Mouse (Mus musculus): Measurements from ENCODE around the gene Glmp. TPM values are rescaled to one million over a fixed set of nuclear protein-coding genes. Genes with fewer than 3 reads are reported as not detected.
"Not testable (repeated sequence)": the region's sequence is repeated elsewhere in the genome, so short reads cannot be mapped to it uniquely, and the experiment has no call there.

The Glmp gene
- polyA plus RNA-seq, 1 experiment from 2014 or later, result 172 TPM

- H3K36me3 ChIP-seq, result peaks cover 59% of the 10 kb centered on the region
These were observed 36.9 kb downstream of the Glmp start for GRCm38 (mm10) chr3:88361612-88362313.

GRCm38 (mm10) chr3:88363700-88364099 is 38.9 kb downstream of the Glmp start:
- Histone ChIP-seq H3K9ac (no peak overlapping the region), H3K9me3 (replicated peaks) (no peaks in the 10 kb centered on the region)

More at GRCm38 (mm10) chr3:88361612-88362313, 36.9 kb downstream of the Glmp start:
- Histone ChIP-seq H3K9me3 (replicated peaks) (no peaks in the 10 kb centered on the region), H3K9ac (no peak overlapping the region), H3K27me3 (replicated peaks) (peaks cover 20% of the 10 kb centered on the region), H3K4me2 (no peak overlapping the region), H3K4me3 (no peak overlapping the region), H3K4me1 (replicated peaks) (peaks cover 45% of the 10 kb centered on the region), H3K27ac (ENCODE audit: poor library complexity, severe bottlenecking) (no peak overlapping the region)
- 89% methylated on average over 2 of the region's 2 CpGs for WGBS
- ATAC-seq (ENCODE audit: insufficient number of reproducible peaks, low FRiP score), result no peak

GRCm38 (mm10) chr3:88364337-88364736 is 39.5 kb downstream of the Glmp start, which contains the start of gene Paqr6:
TSS of gene Paqr6 (plus strand) at chr3:88364584.
- H3K9me3 ChIP-seq (replicated peaks), result no peaks in the 10 kb centered on the region
- peaks cover 36% of the 10 kb centered on the region for H3K4me1 ChIP-seq (replicated peaks)
- peak; percentile 74 for ATAC-seq (ENCODE audit: insufficient number of reproducible peaks, low FRiP score)
- 1% methylated on average over 16 of the region's 16 CpGs for WGBS
- H3K27me3 ChIP-seq (replicated peaks), result peaks cover 27% of the 10 kb centered on the region
- H3K27ac ChIP-seq (ENCODE audit: poor library complexity, severe bottlenecking), result peak within 1 kb of the TSS; percentile 45; the same call in 1 of the 2 replicates
- peak within 1 kb of the TSS; percentile 59 for H3K4me2 ChIP-seq
- H3K4me3 ChIP-seq, result peak within 1 kb of the TSS; percentile 26
- H3K9ac ChIP-seq, result no peak within 1 kb of the TSS; the same call in 1 of the 2 replicates
- H3K36me3 ChIP-seq, result peaks cover 33% of the 10 kb centered on the region

More at GRCm38 (mm10) chr3:88363700-88364099, 38.9 kb downstream of the Glmp start:
- H3K27ac ChIP-seq (ENCODE audit: poor library complexity, severe bottlenecking), result peak overlapping the region; percentile 45; the same call in 1 of the 2 replicates
- H3K27me3 ChIP-seq (replicated peaks), result peaks cover 27% of the 10 kb centered on the region
- 27% methylated on average over 4 of the region's 4 CpGs for WGBS
- peaks cover 43% of the 10 kb centered on the region for H3K4me1 ChIP-seq (replicated peaks)
- peak overlapping the region; percentile 59 for H3K4me2 ChIP-seq
- H3K36me3 ChIP-seq, result peaks cover 40% of the 10 kb centered on the region
- ATAC-seq (ENCODE audit: insufficient number of reproducible peaks, low FRiP score), result peak; percentile 60; the same call in 1 of the 2 replicates
- no peak overlapping the region for H3K4me3 ChIP-seq

DNA sequence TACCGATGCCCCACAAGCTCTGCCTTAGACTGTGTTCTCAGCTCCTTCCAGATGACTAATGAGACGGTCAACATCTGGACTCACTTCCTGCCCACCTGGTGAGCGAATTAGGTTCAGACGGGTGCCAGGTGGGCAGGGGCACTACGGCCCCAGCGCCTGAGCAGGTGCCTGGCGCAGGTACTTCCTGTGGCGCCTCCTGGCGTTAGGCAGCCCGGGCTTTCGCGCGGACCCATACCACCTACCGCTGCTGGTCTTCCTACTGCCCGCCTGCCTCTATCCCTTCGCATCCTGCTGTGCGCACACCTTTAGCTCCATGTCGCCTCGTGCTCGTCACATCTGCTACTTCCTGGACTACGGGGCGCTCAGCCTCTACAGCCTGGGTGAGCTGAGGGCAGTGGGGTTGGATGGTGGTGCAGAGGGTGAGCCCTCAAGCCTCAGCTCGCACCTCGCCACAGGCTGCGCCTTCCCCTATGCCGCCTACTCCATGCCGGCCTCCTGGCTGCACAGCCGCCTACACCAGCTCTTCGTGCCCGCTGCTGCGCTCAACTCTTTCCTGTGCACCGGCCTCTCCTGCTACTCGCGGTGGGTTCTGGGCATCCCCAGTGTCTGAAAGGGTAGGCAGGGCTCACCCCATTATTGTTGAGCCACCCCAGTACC is 41.0 kb downstream of the Glmp start:
- no peak overlapping the region for H3K4me3 ChIP-seq
- peaks cover 8% of the 10 kb centered on the region for H3K9me3 ChIP-seq (replicated peaks)
- H3K4me1 ChIP-seq (replicated peaks), result peaks cover 27% of the 10 kb centered on the region
- H3K27me3 ChIP-seq (replicated peaks), result peaks cover 27% of the 10 kb centered on the region
- H3K36me3 ChIP-seq, result peaks cover 18% of the 10 kb centered on the region
- H3K9ac ChIP-seq, result no peak overlapping the region
- ATAC-seq (ENCODE audit: insufficient number of reproducible peaks, low FRiP score), result no peak
- no peak overlapping the region for H3K27ac ChIP-seq (ENCODE audit: poor library complexity, severe bottlenecking)
- 0 out of 2 replicates have a peak overlapping the region, but pooled peaks have one; percentile 13 for H3K4me2 ChIP-seq
- WGBS, result 26% methylated on average over 34 of the region's 34 CpGs

GRCm38 (mm10) chr3:88366830-88367428 is 42.1 kb downstream of the Glmp start:
- peaks cover 23% of the 10 kb centered on the region for H3K4me1 ChIP-seq (replicated peaks)
- not testable (repeated sequence) for H3K9me3 ChIP-seq (replicated peaks); H3K4me3 ChIP-seq; H3K9ac ChIP-seq; H3K36me3 ChIP-seq; H3K27ac ChIP-seq (ENCODE audit: poor library complexity, severe bottlenecking)
- WGBS, result 8% methylated on average over 21 of the region's 22 CpGs
- ATAC-seq (ENCODE audit: insufficient number of reproducible peaks, low FRiP score), result 0 out of 2 replicates have a peak, but pooled peaks have one; percentile 29
- peaks cover 27% of the 10 kb centered on the region for H3K27me3 ChIP-seq (replicated peaks)
- peak overlapping the region; percentile 45 for H3K4me2 ChIP-seq

DNA sequence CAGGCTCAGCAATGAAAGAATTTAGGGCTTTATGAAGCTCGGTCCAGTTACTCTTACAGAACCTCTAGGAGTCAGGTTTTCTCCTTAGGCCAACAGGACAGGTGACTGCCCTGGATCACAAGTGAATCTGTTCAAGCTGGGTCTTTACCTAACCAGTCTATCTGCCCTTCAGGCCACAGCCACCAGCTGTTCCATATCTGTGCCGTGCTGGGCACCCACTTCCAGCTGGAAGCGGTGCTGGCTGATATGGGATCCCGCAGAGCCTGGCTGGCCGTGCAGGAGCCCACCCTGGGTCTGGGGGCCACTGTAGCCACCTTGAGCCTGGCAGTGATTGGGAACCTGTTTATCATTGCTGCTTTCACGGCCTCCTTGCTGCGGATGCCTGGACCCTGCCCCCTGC is 42.7 kb downstream of the Glmp start:
- not testable (repeated sequence) for H3K4me3 ChIP-seq; H3K27ac ChIP-seq (ENCODE audit: poor library complexity, severe bottlenecking); ATAC-seq (ENCODE audit: insufficient number of reproducible peaks, low FRiP score); H3K9me3 ChIP-seq (replicated peaks); H3K9ac ChIP-seq; H3K36me3 ChIP-seq
- Histone ChIP-seq H3K4me1 (replicated peaks) (peaks cover 23% of the 10 kb centered on the region), H3K4me2 (peak overlapping the region; percentile 45; the same call in 1 of the 2 replicates), H3K27me3 (replicated peaks) (peaks cover 27% of the 10 kb centered on the region)
- WGBS, result 52% methylated on average over 4 of the region's 7 CpGs

DNA sequence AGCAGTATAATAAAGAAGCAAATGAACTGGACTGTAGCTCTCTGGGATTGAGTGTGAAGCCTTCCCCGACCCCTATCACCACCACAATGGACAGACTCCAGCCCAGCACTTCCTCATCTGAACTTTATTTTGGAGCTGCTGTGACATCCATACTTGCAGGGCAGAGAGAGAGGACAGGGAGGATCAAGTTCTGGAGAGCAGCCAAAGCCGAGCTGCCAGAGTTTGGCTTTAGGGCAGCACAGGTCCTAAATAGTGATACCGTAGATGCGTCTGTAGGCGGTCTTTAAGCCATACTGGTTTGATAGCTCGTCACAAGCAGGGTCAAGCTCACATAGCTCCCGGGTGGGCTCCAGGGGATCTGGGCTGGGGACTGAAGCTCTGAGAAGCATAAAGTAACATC is 43.7 kb downstream of the Glmp start:
- not testable (repeated sequence) for H3K9ac ChIP-seq; H3K36me3 ChIP-seq; H3K4me3 ChIP-seq; H3K27ac ChIP-seq (ENCODE audit: poor library complexity, severe bottlenecking); H3K4me2 ChIP-seq; ATAC-seq (ENCODE audit: insufficient number of reproducible peaks, low FRiP score); H3K9me3 ChIP-seq (replicated peaks)
- peaks cover 17% of the 10 kb centered on the region for H3K4me1 ChIP-seq (replicated peaks)
- H3K27me3 ChIP-seq (replicated peaks), result peaks cover 27% of the 10 kb centered on the region
- WGBS, result 74% methylated on average over 7 of the region's 7 CpGs

- WGBS, result 92% methylated on average over 9 of the region's 9 CpGs
These were observed 47.8 kb downstream of the Glmp start, which contains the start of gene Bglap3 for GRCm38 (mm10) chr3:88372643-88373042. TSS of gene Bglap3 (minus strand) at chr3:88372743.

GRCm38 (mm10) chr3:88375750-88376626 is 51.2 kb downstream of the Glmp start:
- not testable (repeated sequence) for H3K27ac ChIP-seq (ENCODE audit: poor library complexity, severe bottlenecking); H3K9me3 ChIP-seq (replicated peaks); H3K27me3 ChIP-seq (replicated peaks); H3K4me1 ChIP-seq (replicated peaks); H3K36me3 ChIP-seq
- 14% methylated on average over 19 of the region's 19 CpGs for WGBS
- peak overlapping the region; percentile 58 for H3K4me2 ChIP-seq
- H3K9ac ChIP-seq, result peak overlapping the region; percentile 36; the same call in 1 of the 2 replicates
- ATAC-seq (ENCODE audit: insufficient number of reproducible peaks, low FRiP score), result peak; percentile 76
- H3K4me3 ChIP-seq, result peak overlapping the region; percentile 20; the same call in 1 of the 2 replicates

More at GRCm38 (mm10) chr3:88372643-88373042, 47.8 kb downstream of the Glmp start, which contains the start of gene Bglap3:
- H3K9ac ChIP-seq; H3K4me2 ChIP-seq; H3K9me3 ChIP-seq (replicated peaks); H3K4me3 ChIP-seq; H3K27me3 ChIP-seq (replicated peaks); ATAC-seq (ENCODE audit: insufficient number of reproducible peaks, low FRiP score); H3K4me1 ChIP-seq (replicated peaks); H3K27ac ChIP-seq (ENCODE audit: poor library complexity, severe bottlenecking); H3K36me3 ChIP-seq: not testable (repeated sequence)

DNA sequence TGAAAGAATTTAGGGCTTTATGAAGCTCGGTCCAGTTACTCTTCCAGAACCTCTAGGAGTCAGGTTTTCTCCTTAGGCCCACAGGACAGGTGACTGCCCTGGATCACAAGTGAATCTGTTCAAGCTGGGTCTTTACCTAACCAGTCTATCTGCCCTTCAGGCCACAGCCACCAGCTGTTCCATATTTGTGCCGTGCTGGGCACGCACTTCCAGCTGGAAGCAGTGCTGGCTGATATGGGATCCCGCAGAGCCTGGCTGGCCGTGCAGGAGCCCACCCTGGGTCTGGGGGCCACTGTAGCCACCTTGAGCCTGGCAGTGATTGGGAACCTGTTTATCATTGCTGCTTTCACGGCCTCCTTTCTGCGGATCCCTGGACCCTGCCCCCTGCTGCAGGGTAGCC is 51.8 kb downstream of the Glmp start:
- not testable (repeated sequence) for H3K36me3 ChIP-seq; H3K9me3 ChIP-seq (replicated peaks); ATAC-seq (ENCODE audit: insufficient number of reproducible peaks, low FRiP score); H3K4me1 ChIP-seq (replicated peaks); H3K9ac ChIP-seq; H3K27ac ChIP-seq (ENCODE audit: poor library complexity, severe bottlenecking); H3K4me3 ChIP-seq; H3K27me3 ChIP-seq (replicated peaks)
- H3K4me2 ChIP-seq, result peak overlapping the region; percentile 58; the same call in 1 of the 2 replicates
- 26% methylated on average over 5 of the region's 7 CpGs for WGBS

Measured in heart, embryonic 12.5 days (tissue).